Mouse (Mus musculus) MEL (cell line): ENCODE measurements around the gene Cdyl. TPM values are rescaled to one million over a fixed set of nuclear protein-coding genes. Genes with fewer than 3 reads are reported as not detected.

Source experiments
- DNase-seq: peaks from one replicate; pipeline ENCODE4 v3.0.0; 2011; ENCODE audit warnings: low read depth, low spot score
- H3K27ac ChIP-seq: 2 replicates; pipeline ENCODE4 v1.5.1; 2012; ENCODE audit warnings: low read depth, mild to moderate bottlenecking, control low read depth, low read length, moderate library complexity; ENCODE audit not compliant: control insufficient read depth
- H3K27me3 ChIP-seq, 2 experiments: fragments of 150-350 bp in 1 of 2; sonication (generic) in 1 of 2; 2 replicates each; pipeline ENCODE4 v1.6.1; 2012; ENCODE audit warnings: low read length in 2 of 2, mild to moderate bottlenecking in 2 of 2, improper control_type of control experiment in 1 of 2, moderate library complexity in 1 of 2; ENCODE audit not compliant: insufficient read depth in 2 of 2, control insufficient read depth in 1 of 2
- H3K36me3 ChIP-seq, 2 experiments: 2 replicates each; pipeline ENCODE4 v1.6.1; 2012 to 2014; ENCODE audit warnings: low read length in 2 of 2, improper control_type of control experiment in 1 of 2, inconsistent platforms in 1 of 2, mild to moderate bottlenecking in 1 of 2; ENCODE audit not compliant: insufficient read depth in 2 of 2, control insufficient read depth in 1 of 2
- H3K4me1 ChIP-seq, 2 experiments: fragments of 150-350 bp in 1 of 2; sonication (generic) in 1 of 2; 2 replicates each; pipeline ENCODE4 v1.6.1; 2012; ENCODE audit warnings: low read length in 2 of 2, improper control_type of control experiment in 1 of 2, mild to moderate bottlenecking in 1 of 2; ENCODE audit not compliant: insufficient read depth in 2 of 2, control insufficient read depth in 1 of 2
- H3K4me3 ChIP-seq, 2 experiments: fragments of 150-350 bp in 1 of 2; sonication (generic) in 1 of 2; 2 replicates each; pipeline ENCODE4 v1.5.1; 2012; ENCODE audit warnings: low read depth in 2 of 2, low read length in 2 of 2, mild to moderate bottlenecking in 2 of 2, moderate library complexity in 2 of 2, control low read depth in 1 of 2, improper control_type of control experiment in 1 of 2; ENCODE audit not compliant: control insufficient read depth in 1 of 2, insufficient read depth in 1 of 2
- H3K79me2 ChIP-seq: 2 replicates; pipeline ENCODE4 v1.6.1; 2012; ENCODE audit warnings: mild to moderate bottlenecking, low read length, moderate library complexity; ENCODE audit not compliant: control insufficient read depth, poor library complexity, insufficient read depth
- H3K9ac ChIP-seq: 2 replicates; pipeline ENCODE4 v1.6.1; 2012; ENCODE audit warnings: low read depth, mild to moderate bottlenecking, control low read depth, low read length, moderate library complexity; ENCODE audit not compliant: control insufficient read depth, poor library complexity, severe bottlenecking
- H3K9me3 ChIP-seq: fragments of 150-350 bp; sonication (generic); replicated peaks from 2 replicates; pipeline ENCODE4 v1.6.1; 2012; ENCODE audit warnings: mild to moderate bottlenecking, low read length, improper control_type of control experiment, moderate library complexity; ENCODE audit not compliant: insufficient read depth
- BHLHE40 ChIP-seq: IDR thresholded peaks from 2 replicates; pipeline ENCODE4 v1.6.1; 2012; ENCODE audit warnings: low read depth, mild to moderate bottlenecking, inconsistent platforms, low read length, improper control_type of control experiment, borderline replicate concordance
- CHD1 ChIP-seq: IDR thresholded peaks from 2 replicates; pipeline ENCODE4 v1.6.1; 2012; ENCODE audit warnings: low read depth, mild to moderate bottlenecking, inconsistent platforms, low read length, improper control_type of control experiment
- CHD2 ChIP-seq: IDR thresholded peaks from 2 replicates; pipeline ENCODE4 v1.6.1; 2011; ENCODE audit warnings: low read length, improper control_type of control experiment
- CTCF ChIP-seq, 3 experiments: IDR thresholded peaks in 2 of 3; conservative IDR thresholded peaks in 1 of 3; 2 replicates each; pipeline ENCODE4 v1.5.1; 2011 to 2012; ENCODE audit warnings: low read length in 3 of 3, low read depth in 2 of 3, mild to moderate bottlenecking in 2 of 3, improper control_type of control experiment in 1 of 3, inconsistent platforms in 1 of 3, mixed read lengths in 1 of 3, moderate library complexity in 1 of 3; ENCODE audit not compliant: control insufficient read depth in 1 of 3, insufficient read depth in 1 of 3, poor library complexity in 1 of 3, severe bottlenecking in 1 of 3
- E2F4 ChIP-seq: IDR thresholded peaks from 2 replicates; pipeline ENCODE4 v1.6.1; 2011; ENCODE audit warnings: low read depth, low read length, improper control_type of control experiment, borderline replicate concordance
- ELF1 ChIP-seq: IDR thresholded peaks from 2 replicates; pipeline ENCODE4 v1.6.1; 2014; ENCODE audit warnings: low read depth, mild to moderate bottlenecking, inconsistent platforms, low read length, improper control_type of control experiment, moderate library complexity
- EP300 ChIP-seq, 2 experiments: IDR thresholded peaks; 2 replicates each; pipeline ENCODE4 v1.6.1; 2011; ENCODE audit warnings: improper control_type of control experiment in 2 of 2, low read length in 2 of 2, low read depth in 1 of 2, mild to moderate bottlenecking in 1 of 2
- GATA1 ChIP-seq: IDR thresholded peaks from 2 replicates; pipeline ENCODE4 v1.6.1; 2011; ENCODE audit warnings: low read depth, low read length, improper control_type of control experiment
- KAT2A ChIP-seq: conservative IDR thresholded peaks from 2 replicates; pipeline ENCODE4 v1.6.1; 2012; ENCODE audit warnings: low read depth, low read length, improper control_type of control experiment, inconsistent platforms
- MAFK ChIP-seq: IDR thresholded peaks from 2 replicates; pipeline ENCODE4 v1.6.1; 2011; ENCODE audit warnings: low read depth, mild to moderate bottlenecking, low read length, improper control_type of control experiment, borderline replicate concordance
- MXI1 ChIP-seq: IDR thresholded peaks from 2 replicates; pipeline ENCODE4 v1.6.1; 2011; ENCODE audit warnings: mild to moderate bottlenecking, low read depth, low read length, improper control_type of control experiment
- NELFE ChIP-seq: IDR thresholded peaks from 2 replicates; pipeline ENCODE4 v1.6.1; 2011; ENCODE audit warnings: low read depth, low read length, improper control_type of control experiment
- POLR2A ChIP-seq, 2 experiments: IDR thresholded peaks; 2 replicates each; pipeline ENCODE4 v1.6.1; 2011 to 2012; ENCODE audit warnings: low read length in 2 of 2, mild to moderate bottlenecking in 2 of 2, control low read depth in 1 of 2, improper control_type of control experiment in 1 of 2, low read depth in 1 of 2, moderate library complexity in 1 of 2; ENCODE audit not compliant: control insufficient read depth in 1 of 2, insufficient read depth in 1 of 2, poor library complexity in 1 of 2
- POLR2AphosphoS5 ChIP-seq: IDR thresholded peaks from 2 replicates; pipeline ENCODE4 v1.6.1; 2012; ENCODE audit warnings: low read depth, borderline replicate concordance, mild to moderate bottlenecking, inconsistent platforms, low read length, moderate library complexity, mixed read lengths
- SMC3 ChIP-seq: IDR thresholded peaks from 2 replicates; pipeline ENCODE4 v1.6.1; 2011; ENCODE audit warnings: low read depth, low read length, improper control_type of control experiment
- TAL1 ChIP-seq: IDR thresholded peaks from 2 replicates; pipeline ENCODE4 v1.6.1; 2012; ENCODE audit warnings: mild to moderate bottlenecking, inconsistent platforms, low read length, moderate library complexity, mixed read lengths
- TBP ChIP-seq: IDR thresholded peaks from 2 replicates; pipeline ENCODE4 v1.8.0; 2011; ENCODE audit warnings: low read depth, low read length, improper control_type of control experiment
- UBTF ChIP-seq: IDR thresholded peaks from 2 replicates; pipeline ENCODE4 v1.6.1; 2012; ENCODE audit warnings: low read depth, mild to moderate bottlenecking, inconsistent platforms, low read length, improper control_type of control experiment, moderate library complexity, borderline replicate concordance; ENCODE audit not compliant: insufficient read depth
- USF1 ChIP-seq: IDR thresholded peaks from 2 replicates; pipeline ENCODE4 v1.6.1; 2014; ENCODE audit warnings: low read depth, mild to moderate bottlenecking, inconsistent platforms, low read length, improper control_type of control experiment, moderate library complexity
- ZKSCAN1 ChIP-seq: IDR thresholded peaks from 2 replicates; pipeline ENCODE4 v1.6.1; 2012; ENCODE audit warnings: low read depth, mild to moderate bottlenecking, inconsistent platforms, low read length, improper control_type of control experiment, moderate library complexity
- ZNF384 ChIP-seq: IDR thresholded peaks from 2 replicates; pipeline ENCODE4 v1.6.1; 2012; ENCODE audit warnings: low read depth, mild to moderate bottlenecking, inconsistent platforms, low read length, improper control_type of control experiment
- polyA plus RNA-seq, 2 experiments: library from polyadenylated mRNA; stranded (reverse) in 1 of 2; unstranded in 1 of 2; fragments of >175 nt in 1 of 2; fragments of >200 nt in 1 of 2; gene quantifications; 2 replicates each; pipeline versions ENCODE4 v1.2.1 to v1.2.4; 2012; ENCODE audit warnings: low replicate concordance in 2 of 2, low read depth in 1 of 2; ENCODE audit not compliant: insufficient read length in 2 of 2, insufficient read depth in 1 of 2, missing spikeins in 1 of 2
- total RNA-seq: library from RNA; depleted of rRNA; stranded (reverse); fragments of 300-350 nt; gene quantifications from 2 replicates; pipeline ENCODE4 v1.2.3, GENCODE M21; 2012

Cdyl gene
- total and polyA plus RNA-seq, 3 experiments = 8.9 to 32.2 TPM; not detected in 1

- TF ChIP-seq USF1 = no peak
- TF ChIP-seq, all 39 proteins: peak for 6
These were observed 82.2 kb downstream of the Cdyl start (continued) for GRCm38 (mm10) chr13:35741620-35742421.

GRCm38 (mm10) chr13:35742696-35743095 lies 83.1 kb downstream of the Cdyl start:
- Histone ChIP-seq H3K4me1 (peaks cover 3 to 12% of the 10 kb centered on the region in 2 experiments), H3K9me3 (no peaks in the 10 kb centered on the region; the same call in 1 of the 2 replicates), H3K4me3 (peak overlapping the region; percentile 82 to 83), H3K27me3 (no peaks in the 10 kb centered on the region), H3K79me2 (peaks cover 62% of the 10 kb centered on the region), H3K27ac (peak overlapping the region; percentile 73), H3K36me3 (peaks cover 0 to 15% of the 10 kb centered on the region in 2 experiments; a peak in 2 of 4 replicates), H3K9ac (peak overlapping the region; percentile 96)
- no peak for TF ChIP-seq UBTF
- TF ChIP-seq USF1 = no peak
- peak; percentile 6; the same call in 1 of the 2 replicates for TF ChIP-seq MXI1
- DNase-seq = no peak

- Histone ChIP-seq H3K36me3 (peaks cover 0 to 15% of the 10 kb centered on the region in 2 experiments; a peak in 2 of 4 replicates), H3K4me1 (peaks cover 4 to 12% of the 10 kb centered on the region in 2 experiments), H3K9ac (peak overlapping the region; percentile 96), H3K4me3 (peak overlapping the region; percentile 82 to 83), H3K27ac (peak overlapping the region; percentile 73), H3K9me3 (no peaks in the 10 kb centered on the region; the same call in 1 of the 2 replicates), H3K79me2 (peaks cover 65% of the 10 kb centered on the region), H3K27me3 (no peaks in the 10 kb centered on the region)
- TF ChIP-seq TBP (no peak), UBTF (no peak), NELFE (no peak), KAT2A (no peak), ELF1 (no peak), POLR2AphosphoS5 (no peak), CHD1 (no peak), POLR2A (IDR thresholded peaks at IDR 0.05; ENCODE audit: control insufficient read depth in 1 of 2, insufficient read depth in 1 of 2, low read depth in 1 of 2, low read length in 2 of 2, poor library complexity in 1 of 2) (no peak), SMC3 (no peak), ZNF384 (no peak), CHD2 (no peak), CTCF (IDR thresholded peaks at IDR 0.05 in 2 of 3, conservative IDR thresholded peaks at IDR 0.05 in 1 of 3; ENCODE audit: control insufficient read depth in 1 of 3, insufficient read depth in 1 of 3, low read depth in 2 of 3, low read length in 3 of 3, poor library complexity in 1 of 3, severe bottlenecking in 1 of 3) (no peak), EP300 (IDR thresholded peaks at IDR 0.05; ENCODE audit: low read depth in 1 of 2, low read length in 2 of 2) (no peak), E2F4 (no peak), ZKSCAN1 (no peak), GATA1 (no peak; the same call in 1 of the 2 replicates), BHLHE40 (no peak), MAFK (no peak), TAL1 (no peak)
- DNase-seq = peak; percentile 54
These were observed 83.6 kb downstream of the Cdyl start for GRCm38 (mm10) chr13:35743196-35743595.
